Mouse (Mus musculus) adrenal gland, postnatal 14 days (tissue): ENCODE results near the gene Ttc7b. TPM values are rescaled to one million over a fixed set of nuclear protein-coding genes. Genes with fewer than 3 reads are reported as not detected.

Experiments used
- DNase-seq: peaks from one replicate; pipeline ENCODE4 v3.0.0; 2021; ENCODE audit warnings: mixed read lengths
- total RNA-seq: library from RNA; stranded (reverse); gene quantifications from 2 replicates; pipeline ENCODE4 v1.2.3, GENCODE M21; 2021

Ttc7b gene
- total RNA-seq, 1 experiment from 2014 or later = 72.5 TPM

- DNase-seq = peak; percentile 92
These were observed 244.8 kb downstream of the Ttc7b start for GRCm38 (mm10) chr12:100275850-100276249.

DNA sequence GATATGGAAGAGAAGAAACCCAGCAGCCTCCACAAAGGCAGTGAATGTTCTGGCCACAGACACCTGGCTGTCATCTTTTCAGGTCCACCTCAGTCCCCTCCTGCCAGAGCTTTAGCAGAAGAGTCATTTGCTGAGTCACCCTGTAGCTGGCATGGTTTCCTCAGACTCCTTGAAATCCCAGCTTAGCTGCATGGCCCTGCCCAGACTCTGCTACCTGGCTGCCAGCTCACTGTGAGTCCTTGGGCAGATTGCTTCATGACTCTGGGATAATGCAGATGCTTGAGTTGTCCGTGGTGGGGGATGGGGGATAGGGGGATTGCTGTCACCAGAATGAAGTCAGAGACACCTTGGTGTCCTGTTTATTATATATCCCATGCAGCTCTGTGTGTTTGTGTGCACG lies 247.6 kb downstream of the Ttc7b start:
- peak; percentile 74 for DNase-seq

- peak; percentile 42 for DNase-seq
These were observed 250.5 kb downstream of the Ttc7b start for GRCm38 (mm10) chr12:100269967-100270662.

DNA sequence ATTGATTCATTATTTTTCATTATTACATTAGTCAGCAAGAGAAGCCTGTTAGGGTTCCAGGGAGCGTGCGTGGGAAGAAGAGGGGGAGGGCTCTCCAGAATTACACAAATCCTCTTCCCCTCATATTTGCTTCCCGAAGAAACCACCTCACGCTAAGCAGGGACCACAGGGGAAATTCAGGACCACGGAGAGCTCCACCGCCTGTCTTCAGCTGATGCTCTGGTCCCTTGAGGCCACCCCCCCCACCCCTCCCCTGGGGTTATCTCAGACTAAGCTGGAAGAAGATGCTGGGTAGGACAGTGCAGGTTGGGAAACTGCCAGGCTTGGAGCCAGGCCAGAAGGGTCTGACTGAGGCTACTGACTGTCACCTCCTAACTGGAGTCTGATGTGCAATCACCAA lies 252.6 kb downstream of the Ttc7b start:
- peak; percentile 82 for DNase-seq

DNA sequence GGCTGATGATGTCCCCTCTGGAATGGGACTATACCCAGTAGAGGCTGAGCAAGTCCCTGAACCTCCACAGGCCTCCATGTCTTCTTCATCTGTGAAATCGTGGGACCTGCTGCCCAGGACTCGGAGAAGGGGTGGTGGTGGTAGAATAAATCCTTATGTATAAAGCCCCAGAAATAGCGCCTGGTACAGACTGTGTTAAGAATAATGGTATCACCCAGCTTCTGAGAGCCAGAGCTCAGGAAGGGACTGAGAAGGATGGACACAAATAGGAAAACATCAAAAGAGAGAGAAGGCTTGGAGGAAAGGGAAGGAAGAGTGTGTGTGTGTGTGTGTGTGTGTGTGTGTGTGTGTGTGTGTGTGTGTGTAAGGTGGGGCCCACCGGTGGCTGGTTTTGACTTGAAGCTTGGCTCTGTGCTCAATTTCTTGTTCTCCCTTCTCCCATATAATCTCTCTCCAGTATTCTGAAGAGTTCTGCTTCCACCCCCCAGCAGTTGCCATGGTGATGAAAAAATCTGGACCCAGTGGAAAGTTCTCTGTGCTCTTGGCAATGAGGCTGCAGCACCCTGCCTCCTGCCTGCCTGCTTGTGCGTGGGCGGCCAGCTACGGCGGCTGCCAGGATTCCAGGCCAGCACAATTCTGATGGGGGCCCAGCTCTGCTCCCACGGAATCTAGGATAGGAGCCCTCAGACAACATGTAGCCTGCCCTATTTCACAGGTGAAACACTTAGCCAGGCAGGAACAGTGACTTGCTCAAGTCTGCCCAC lies 254.9 kb downstream of the Ttc7b start:
- peak; percentile 71 for DNase-seq

DNA sequence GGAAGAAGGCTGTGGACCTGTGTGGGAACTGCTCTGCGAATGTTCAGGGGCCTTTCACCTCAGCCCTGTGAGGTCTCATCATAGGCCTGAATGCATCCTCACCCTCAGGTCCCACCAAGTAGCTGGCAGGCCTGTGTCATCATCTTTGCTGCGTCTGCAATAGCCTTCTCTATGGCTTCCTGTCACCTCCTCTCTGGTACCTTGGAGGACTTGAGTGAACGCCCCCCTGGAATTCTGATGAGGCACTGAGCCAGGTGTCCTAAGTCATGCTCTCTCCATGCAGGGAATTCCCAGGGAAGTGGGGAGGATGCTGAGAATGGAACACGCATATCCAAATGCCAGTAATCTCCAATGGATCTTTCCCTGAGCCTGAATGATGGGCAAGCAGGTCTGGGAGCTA lies 255.7 kb downstream of the Ttc7b start:
- DNase-seq = no peak

DNA sequence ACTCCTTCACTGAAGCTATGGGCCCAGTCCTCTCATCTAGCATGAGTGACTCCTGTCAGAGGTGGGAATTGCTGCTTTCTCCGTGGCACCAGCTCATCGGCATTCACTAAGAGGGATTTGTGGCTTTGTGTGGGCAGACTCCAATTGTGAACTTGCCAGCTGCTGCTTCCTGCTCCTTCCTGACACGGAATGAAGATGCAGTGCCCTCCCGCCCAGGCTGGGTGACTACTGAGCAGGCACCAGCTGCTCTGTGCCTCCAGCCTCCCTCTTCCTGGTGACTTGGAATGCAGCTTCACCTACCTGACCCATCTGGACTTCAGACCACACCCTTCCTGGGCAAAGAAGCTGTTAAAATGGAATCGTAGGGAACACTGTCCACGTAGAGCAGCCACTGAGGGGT lies 257.8 kb downstream of the Ttc7b start:
- no peak for DNase-seq

DNA sequence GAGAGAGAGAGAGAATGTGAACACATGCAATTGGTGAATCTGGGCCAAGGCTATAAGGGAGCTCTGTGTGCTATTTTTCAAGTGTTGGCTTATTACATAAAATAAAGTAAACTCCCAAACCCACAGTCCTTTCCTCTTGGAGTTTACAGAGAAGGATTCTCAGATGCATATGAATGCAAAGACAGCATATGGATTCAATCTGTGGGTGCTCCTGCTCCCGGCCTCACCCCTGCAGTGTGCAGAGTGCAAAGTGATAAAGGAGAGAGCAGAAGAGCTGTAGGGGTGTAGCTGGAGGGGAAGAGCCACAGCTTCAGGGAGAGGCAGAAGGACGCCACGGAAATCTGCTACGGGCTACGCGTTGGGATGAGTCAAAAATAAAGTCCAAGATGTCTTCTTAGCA lies 258.9 kb downstream of the Ttc7b start:
- no peak for DNase-seq

DNA sequence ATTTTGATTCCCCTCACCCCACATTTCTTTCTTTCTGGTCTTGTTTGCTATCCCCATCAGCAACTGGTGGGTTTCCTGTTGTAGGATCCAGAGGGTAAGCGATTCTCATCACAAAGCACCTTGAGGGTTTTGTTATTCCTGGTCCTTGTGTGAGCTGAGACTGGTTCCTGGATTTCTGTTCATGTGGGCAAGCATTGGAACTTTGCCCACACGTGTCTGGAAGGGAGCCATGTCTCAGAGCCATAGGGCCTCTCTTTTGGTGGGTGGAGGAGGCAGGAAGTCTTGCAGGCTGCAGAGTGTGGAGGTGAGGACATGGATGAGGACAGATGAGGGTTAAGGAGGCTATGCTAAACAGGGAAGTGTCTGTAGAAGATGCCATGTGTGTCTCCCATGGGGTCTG lies 260.5 kb downstream of the Ttc7b start:
- no peak for DNase-seq

- DNase-seq = no peak
These were observed 262.8 kb downstream of the Ttc7b start for GRCm38 (mm10) chr12:100257779-100258178.

DNA sequence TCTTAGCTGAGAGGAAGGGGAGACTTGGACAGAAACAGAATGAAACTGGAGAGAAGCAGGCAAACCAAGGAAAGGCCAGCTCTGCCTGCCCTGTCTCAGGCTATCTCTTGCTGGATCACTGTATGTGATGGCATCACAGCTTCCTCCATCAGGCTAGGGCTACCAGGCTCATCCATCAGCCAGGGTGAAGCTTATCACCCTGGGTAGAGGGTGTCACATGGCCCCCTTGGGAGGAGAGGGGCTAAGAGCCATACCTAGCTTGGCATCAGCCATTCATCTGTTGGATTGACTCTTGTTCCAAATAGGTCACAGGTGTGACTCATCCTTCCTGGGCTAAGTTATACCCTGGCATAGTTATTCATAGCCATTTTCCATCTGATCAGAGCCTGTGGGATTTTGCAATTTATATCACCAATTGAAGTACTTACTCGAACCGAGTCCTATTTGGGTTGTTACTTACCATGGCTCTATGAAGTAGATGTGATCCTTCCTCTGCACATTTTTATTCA lies 265.1 kb downstream of the Ttc7b start:
- no peak for DNase-seq

DNA sequence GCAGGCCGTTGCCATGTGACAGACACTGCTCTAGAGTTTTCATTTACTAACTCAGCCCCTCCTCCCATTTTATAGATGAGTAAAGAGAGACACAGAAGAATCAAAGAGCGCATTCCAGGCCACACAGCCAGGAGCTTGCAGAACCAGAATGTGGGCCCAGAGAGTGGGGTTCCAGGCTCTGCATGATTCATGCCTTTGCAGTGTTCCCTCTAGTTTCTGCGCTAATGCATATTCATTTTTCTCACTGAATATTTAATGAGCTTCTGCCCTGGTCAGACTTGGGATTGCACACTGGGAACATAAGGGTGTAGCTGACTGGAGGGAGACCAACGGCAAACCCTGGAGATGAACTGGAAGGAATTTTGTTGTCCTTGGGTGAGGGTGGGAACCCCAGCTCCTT lies 266.2 kb downstream of the Ttc7b start:
- no peak for DNase-seq

Other genes with a start within 250 kb of the Ttc7b start
- gene Rps6ka5, start 206.2 kb upstream of the Ttc7b start, total RNA-seq = 11.2 and 12.6 TPM in 2 replicates